Mouse (Mus musculus) kidney, adult 2 months (tissue): ENCODE results near the gene Nlgn2.

Experiments used
- CTCF ChIP-seq: fragments of 200-500 bp; conservative IDR thresholded peaks from 2 replicates; pipeline ENCODE4 v1.5.1; 2011; ENCODE audit warnings: low read depth, mild to moderate bottlenecking, control low read depth, low read length, moderate library complexity, mixed read lengths; ENCODE audit not compliant: insufficient read depth, insufficient read length
- POLR2A ChIP-seq: fragments of 200-500 bp; IDR thresholded peaks from one replicate; pipeline ENCODE4 v1.6.1; 2011; ENCODE audit warnings: low read depth, low read length, control low read depth

GRCm38 (mm10) chr11:69849884-69850283 is 12.3 kb upstream of the Nlgn2 start:
- TF ChIP-seq CTCF (no peak), POLR2A (no peak)
